Mouse (Mus musculus) cerebellum, adult 9-10 months (tissue): ENCODE measurements at regions not wholly inside any gene's neighbourhood (a gene's known extent, or its start where the extent isn't known, plus 50 kb on each side); places are given as distances from the start of the nearest gene placed in this dataset.
"Not testable (repeated sequence)": the region's sequence is repeated elsewhere in the genome, so short reads cannot be mapped to it uniquely, and the experiment has no call there.

ENCODE experiments used
- DNase-seq: peaks from one replicate; pipeline ENCODE4 v3.0.0; 2022

- DNase-seq = no peak
These were observed 1878.9 kb upstream of the Flrt2 start for GRCm38 (mm10) chr12:93812963-93813733.

- DNase-seq = no peak
These were observed 1841.0 kb upstream of the Flrt2 start for GRCm38 (mm10) chr12:93850944-93851520.

- DNase-seq = no peak
These were observed 1840.4 kb upstream of the Flrt2 start for GRCm38 (mm10) chr12:93851660-93852059.

- DNase-seq = no peak
These were observed 1806.1 kb upstream of the Flrt2 start for GRCm38 (mm10) chr12:93885946-93886345.

GRCm38 (mm10) chr12:93890109-93890508 is 1801.9 kb upstream of the Flrt2 start:
- DNase-seq = no peak

- not testable (repeated sequence) for DNase-seq
These were observed 1763.3 kb upstream of the Flrt2 start for GRCm38 (mm10) chr12:93928541-93929238.

GRCm38 (mm10) chr12:93929239-93929563 is 1762.8 kb upstream of the Flrt2 start:
- DNase-seq = not testable (repeated sequence)

- not testable (repeated sequence) for DNase-seq
These were observed 1761.8 kb upstream of the Flrt2 start for GRCm38 (mm10) chr12:93930242-93930641.

- no peak for DNase-seq
These were observed 1731.2 kb upstream of the Flrt2 start for GRCm38 (mm10) chr12:93960869-93961268.

GRCm38 (mm10) chr12:93981307-93981706 is 1710.7 kb upstream of the Flrt2 start:
- no peak for DNase-seq

- DNase-seq = no peak
These were observed 1700.5 kb upstream of the Flrt2 start for GRCm38 (mm10) chr12:93991531-93991930.

- DNase-seq = no peak
These were observed 1698.2 kb upstream of the Flrt2 start for GRCm38 (mm10) chr12:93993875-93994274.

- DNase-seq = no peak
These were observed 1676.1 kb upstream of the Flrt2 start for GRCm38 (mm10) chr12:94015946-94016345.

- DNase-seq = no peak
These were observed 1660.7 kb upstream of the Flrt2 start for GRCm38 (mm10) chr12:94031364-94031763.

GRCm38 (mm10) chr12:94047972-94048371 is 1644.1 kb upstream of the Flrt2 start:
- DNase-seq = no peak

GRCm38 (mm10) chr12:94057767-94058166 is 1634.3 kb upstream of the Flrt2 start:
- no peak for DNase-seq

GRCm38 (mm10) chr12:94059641-94060040 is 1632.4 kb upstream of the Flrt2 start:
- DNase-seq = no peak

GRCm38 (mm10) chr12:94060336-94060735 is 1631.7 kb upstream of the Flrt2 start:
- DNase-seq = no peak

- DNase-seq = no peak
These were observed 1625.4 kb upstream of the Flrt2 start for GRCm38 (mm10) chr12:94066444-94067152.

- no peak for DNase-seq
These were observed 1621.0 kb upstream of the Flrt2 start for GRCm38 (mm10) chr12:94070940-94071505.

GRCm38 (mm10) chr12:94105582-94106162 is 1586.4 kb upstream of the Flrt2 start:
- no peak for DNase-seq

GRCm38 (mm10) chr12:94150143-94150542 is 1541.9 kb upstream of the Flrt2 start:
- DNase-seq = no peak
